9 mouse cellular contexts compared by ENCODE assay signal in the genomic region with DNA sequence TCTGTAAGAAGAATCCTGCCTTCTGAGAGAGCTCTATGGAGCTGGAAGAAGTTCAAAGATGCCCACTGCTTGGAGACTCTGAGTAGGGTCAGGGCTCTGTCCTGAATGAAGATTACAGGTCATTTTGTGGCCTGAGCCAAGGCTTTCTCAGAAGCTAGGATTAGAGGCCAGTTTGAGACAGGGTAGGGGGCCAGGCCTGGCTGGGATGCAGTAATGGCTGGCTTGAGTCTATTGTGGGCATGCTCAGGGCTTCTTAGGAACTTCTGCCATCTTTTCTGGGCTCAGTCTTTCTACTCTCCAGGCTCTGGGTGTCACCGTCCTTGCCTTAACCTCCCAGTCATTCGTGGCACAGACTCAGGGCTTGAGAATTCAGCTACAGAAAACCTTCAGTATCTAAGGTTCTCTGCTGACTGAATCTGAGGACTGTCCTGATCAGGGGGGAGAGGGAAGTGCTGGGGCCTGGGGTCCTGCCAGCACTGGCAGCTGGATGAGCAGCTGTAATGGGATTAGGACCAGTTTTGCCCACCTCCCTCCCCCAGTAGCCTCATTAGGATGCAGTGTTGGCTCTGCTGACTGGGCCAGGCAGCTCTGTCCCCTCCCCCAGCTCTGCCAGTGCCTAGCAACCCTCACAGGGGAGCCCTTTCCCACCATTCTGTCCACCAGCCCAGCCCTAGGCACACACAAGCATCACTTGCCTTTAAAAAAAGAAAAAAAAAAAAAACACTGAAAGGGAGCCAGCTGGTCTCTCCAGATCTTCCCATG. TPM values are rescaled to one million over a fixed set of nuclear protein-coding genes. Genes with fewer than 3 reads are reported as not detected.
A peak's percentile ranks its signal among the peaks of the same experiment; 100 is the strongest.
DNase-seq lines count a peak whose midpoint lies in the region; ATAC-seq and TF ChIP-seq lines count a peak whose summit lies in the region.
"Had no signal": no experiment of that assay in that cellular context is flagged by ENCODE, and none has a peak within 500 bp of the region (broad histone marks: within the 10 kb centered on the region; RNA-seq: fewer than 3 reads in every experiment).

No protein-coding gene starts in this region.

- H3K27ac ChIP-seq in heart, embryonic 10.5 days, result no peak overlapping the region
- peak overlapping the region; percentile 64 for H3K27ac ChIP-seq in forebrain, embryonic 15.5 days (replicated peaks)
- no peak overlapping the region for H3K27ac ChIP-seq in limb, embryonic 12.5 days
- H3K27ac ChIP-seq in thymus, adult 2 months (ENCODE audit: control insufficient read depth, insufficient read depth, low read length), result no peak overlapping the region

- H3K9ac ChIP-seq in forebrain, embryonic 15.5 days (replicated peaks), result no peak overlapping the region
- H3K9ac ChIP-seq in limb, embryonic 12.5 days (replicated peaks), result no peak overlapping the region

- no peak overlapping the region for H3K4me2 ChIP-seq in forebrain, embryonic 15.5 days (replicated peaks)
- H3K4me2 ChIP-seq in limb, embryonic 12.5 days, result no peak overlapping the region

- intact Hi-C loops in heart, postnatal 36 days (cut with DNase I), result no loop called here

- TF ChIP-seq POLR2A in thymus, adult 2 months (IDR thresholded peaks at IDR 0.05; ENCODE audit: control insufficient read depth, extremely low read depth, insufficient read depth, low read length, poor library complexity), result no peak

- H3K4me1 ChIP-seq in heart, embryonic 10.5 days, result 0 out of 2 replicates have a peak, but pooled peaks cover 2% of the 10 kb centered on the region
- peaks cover 23% of the 10 kb centered on the region for H3K4me1 ChIP-seq in forebrain, embryonic 15.5 days
- H3K4me1 ChIP-seq in limb, embryonic 12.5 days (replicated peaks), result 0 out of 2 replicates have a peak, but pooled peaks cover 5% of the 10 kb centered on the region
- H3K4me1 ChIP-seq in thymus, adult 2 months (replicated peaks; ENCODE audit: control insufficient read depth, insufficient read depth, low read length), result no peaks in the 10 kb centered on the region

- no peak overlapping the region for H3K4me3 ChIP-seq in heart, embryonic 10.5 days
- H3K4me3 ChIP-seq in forebrain, embryonic 15.5 days, result no peak overlapping the region
- no peak overlapping the region for H3K4me3 ChIP-seq in limb, embryonic 12.5 days (replicated peaks)
- no peak overlapping the region for H3K4me3 ChIP-seq in thymus, adult 2 months (ENCODE audit: control insufficient read depth, insufficient read depth, low read length)

- peak; percentile 95 for ATAC-seq in forebrain, embryonic 15.5 days (replicated peaks)
- peak; percentile 69; the same call in 1 of the 2 replicates for ATAC-seq in limb, embryonic 12.5 days (ENCODE audit: insufficient number of reproducible peaks, insufficient read depth, low FRiP score, low TSS enrichment, low read depth)

- no peaks in the 10 kb centered on the region for H3K9me3 ChIP-seq in heart, embryonic 10.5 days
- H3K9me3 ChIP-seq in forebrain, embryonic 15.5 days, result no peaks in the 10 kb centered on the region
- no peaks in the 10 kb centered on the region for H3K9me3 ChIP-seq in limb, embryonic 12.5 days

- DNase-seq in heart, embryonic 10.5 days (ENCODE audit: low spot score), result peak; percentile 68
- DNase-seq in heart, postnatal 36 days, result no peak
- DNase-seq in right cerebral cortex, postnatal 36 days (ENCODE audit: low spot score in 2 of 2), result peak; percentile 47 to 53
- DNase-seq in kidney, postnatal 4 days, result no peak
- no peak for DNase-seq in adrenal gland, postnatal 36 days
- no peak for DNase-seq in thymus, adult 2 months

- no peaks in the 10 kb centered on the region for H3K36me3 ChIP-seq in heart, embryonic 10.5 days
- H3K36me3 ChIP-seq in forebrain, embryonic 15.5 days, result no peaks in the 10 kb centered on the region
- H3K36me3 ChIP-seq in limb, embryonic 12.5 days, result no peaks in the 10 kb centered on the region
- H3K36me3 ChIP-seq in thymus, adult 2 months (ENCODE audit: control insufficient read depth, insufficient read depth, low read length), result no peaks in the 10 kb centered on the region

- H3K27me3 ChIP-seq in heart, embryonic 10.5 days (ENCODE audit: insufficient read depth, poor library complexity, severe bottlenecking), result peaks cover 62% of the 10 kb centered on the region
- no peaks in the 10 kb centered on the region for H3K27me3 ChIP-seq in forebrain, embryonic 15.5 days
- peaks cover 24% of the 10 kb centered on the region for H3K27me3 ChIP-seq in limb, embryonic 12.5 days
- no peaks in the 10 kb centered on the region for H3K27me3 ChIP-seq in thymus, adult 2 months (ENCODE audit: control insufficient read depth, insufficient read depth, low read length)

- 24% methylated on average over 2 of the region's 2 CpGs for whole genome bisulfite sequencing in heart, embryonic 10.5 days
- WGBS in forebrain, embryonic 15.5 days, result 2% methylated on average over 2 of the region's 2 CpGs
- 29% methylated on average over 2 of the region's 2 CpGs for WGBS in limb, embryonic 12.5 days
- 79% methylated on average over 2 of the region's 2 CpGs for WGBS in thymus, adult 2 months

- TF ChIP-seq CTCF in thymus, adult 2 months (IDR thresholded peaks at IDR 0.05; ENCODE audit: borderline replicate concordance, control insufficient read depth, extremely low read depth, insufficient read depth, low read length, poor library complexity), result no peak

RNA-seq across cellular contexts. Expression of a gene that starts 7.7 kb away (rescaled TPM):
- polyA plus RNA-seq in heart, embryonic 10.5 days (2016; fragmentation: Nextera tagmentation; extraction: Ambion mirVana), result 1.3 and 1.8 TPM in 2 replicates
- total RNA-seq in heart, postnatal 36 days (2021), result 1 to 10 TPM; 3.8 to 4.6 TPM
- polyA plus RNA-seq in forebrain, embryonic 15.5 days (2015; fragmentation: Nextera tagmentation; extraction: Ambion mirVana), result 31.5 and 32.1 TPM in 2 replicates
- 1.0 and 1.2 TPM in 2 replicates for polyA plus RNA-seq in limb, embryonic 12.5 days (2016; fragmentation: Nextera tagmentation; extraction: Ambion mirVana)
- 10 to 100 TPM; 23.8 to 35.7 TPM for total RNA-seq in adrenal gland, postnatal 36 days (2021)
- 1.1 and 1.8 TPM in 2 replicates for polyA plus RNA-seq in thymus, adult 2 months (2012; rRNA removed)
- total RNA-seq: common myeloid progenitor, adult 5-6 weeks had no signal

Comparison
In these comparisons a context has a peak if more than half of its experiments do, and no peak if none do; other contexts are left out.
1. DNase-seq: peak in heart, embryonic 10.5 days (single experiment) and right cerebral cortex, postnatal 36 days (2 of 2); none in heart, postnatal 36 days (0 of 2), kidney, postnatal 4 days (0 of 2), adrenal gland, postnatal 36 days (0 of 2) and thymus, adult 2 months (single experiment).
2. RNA of a gene that starts 7.7 kb away (polyA plus RNA-seq): 31.5 to 32.1 TPM in forebrain, embryonic 15.5 days; 1.1 to 1.8 TPM in thymus, adult 2 months, 1.3 to 1.8 TPM in heart, embryonic 10.5 days and 1.0 to 1.2 TPM in limb, embryonic 12.5 days; every median in the first group is over 10 times any median in the second.